In the genomic region with DNA sequence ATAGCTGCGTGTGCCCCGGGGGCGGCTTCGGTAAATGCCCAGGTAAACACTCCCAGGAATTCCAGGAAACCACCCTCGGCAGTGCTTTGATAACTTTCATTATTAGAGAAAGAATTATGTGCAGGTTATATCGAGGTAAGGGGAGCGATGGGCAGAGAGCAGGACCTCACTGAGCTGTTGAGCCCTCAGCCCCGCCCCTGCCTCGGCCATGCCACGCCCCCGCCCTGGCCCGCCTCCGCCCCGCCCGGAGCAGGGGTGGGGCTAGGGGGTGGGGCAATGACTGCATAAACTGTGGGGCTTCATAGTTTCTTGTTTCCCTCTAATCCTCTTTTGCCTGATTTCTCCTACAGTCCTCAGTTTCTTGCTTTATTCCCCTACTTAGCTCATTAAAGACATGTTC, we compare ENCODE assay signal across 38 mouse cellular contexts. TPM values are rescaled to one million over a fixed set of nuclear protein-coding genes. Genes with fewer than 3 reads are reported as not detected.
DNase-seq lines count a peak whose midpoint lies in the region; ATAC-seq and TF ChIP-seq lines count a peak whose summit lies in the region.
"Had no signal": no experiment of that assay in that cellular context is flagged by ENCODE, and none has a peak within 500 bp of the region (broad histone marks: within the 10 kb centered on the region; RNA-seq: fewer than 3 reads in every experiment).

No protein-coding gene starts in this region.

- 90% methylated on average over 15 of the region's 15 CpGs for WGBS in hindbrain, postnatal 0 days
- WGBS in hindbrain, embryonic 12.5 days = 93% methylated on average over 9 of the region's 15 CpGs
- 81% methylated on average over 15 of the region's 15 CpGs for WGBS in stomach, embryonic 16.5 days

- peaks cover 57% of the 10 kb centered on the region for H3K36me3 ChIP-seq in hindbrain, postnatal 0 days (ENCODE audit: insufficient read depth, low read length)
- H3K36me3 ChIP-seq in hindbrain, embryonic 12.5 days = peaks cover 78% of the 10 kb centered on the region
- H3K36me3 ChIP-seq in testis, adult 2 months (ENCODE audit: control insufficient read depth, insufficient read depth, low read length) = no peaks in the 10 kb centered on the region
- H3K36me3 ChIP-seq in stomach, embryonic 16.5 days (ENCODE audit: control insufficient read depth, insufficient read depth, low read length) = peaks cover 63% of the 10 kb centered on the region

- H3K27me3 ChIP-seq in hindbrain, postnatal 0 days (ENCODE audit: insufficient read depth, low read length) = no peaks in the 10 kb centered on the region
- no peaks in the 10 kb centered on the region for H3K27me3 ChIP-seq in hindbrain, embryonic 12.5 days
- no peaks in the 10 kb centered on the region for H3K27me3 ChIP-seq in testis, adult 2 months (ENCODE audit: control insufficient read depth, insufficient read depth, low read length)
- H3K27me3 ChIP-seq in stomach, embryonic 16.5 days (ENCODE audit: control insufficient read depth, insufficient read depth, low read length) = no peaks in the 10 kb centered on the region
- H3K27me3 ChIP-seq: embryonic facial prominence, embryonic 13.5 days; heart, embryonic 13.5 days; limb, embryonic 13.5 days; liver, embryonic 13.5 days had no signal

- no peak overlapping the region for H3K9ac ChIP-seq in hindbrain, postnatal 0 days (replicated peaks; ENCODE audit: low read length)
- H3K9ac ChIP-seq in hindbrain, embryonic 12.5 days = no peak overlapping the region
- H3K9ac ChIP-seq in stomach, embryonic 16.5 days (ENCODE audit: low read length) = no peak overlapping the region
- H3K9ac ChIP-seq: embryonic facial prominence, embryonic 13.5 days; heart, embryonic 13.5 days; limb, embryonic 13.5 days; liver, embryonic 13.5 days had no signal

- no peaks in the 10 kb centered on the region for H3K9me3 ChIP-seq in hindbrain, postnatal 0 days (ENCODE audit: low read length)
- H3K9me3 ChIP-seq in hindbrain, embryonic 12.5 days (replicated peaks) = no peaks in the 10 kb centered on the region
- 0 out of 2 replicates have a peak, but pooled peaks cover 4% of the 10 kb centered on the region for H3K9me3 ChIP-seq in stomach, embryonic 16.5 days (replicated peaks; ENCODE audit: control insufficient read depth, low read length)
- H3K9me3 ChIP-seq: embryonic facial prominence, embryonic 13.5 days; heart, embryonic 13.5 days; hindbrain, embryonic 10.5 days had no signal

- no peak overlapping the region for H3K4me3 ChIP-seq in hindbrain, postnatal 0 days (ENCODE audit: low read length)
- no peak overlapping the region for H3K4me3 ChIP-seq in hindbrain, embryonic 12.5 days
- peak overlapping the region; percentile 48 for H3K4me3 ChIP-seq in testis, adult 2 months (ENCODE audit: control insufficient read depth, low read depth, low read length)
- H3K4me3 ChIP-seq in stomach, embryonic 16.5 days (replicated peaks; ENCODE audit: low read length) = no peak overlapping the region
- H3K4me3 ChIP-seq: embryonic facial prominence, embryonic 13.5 days; forebrain, embryonic 10.5 days; heart, embryonic 13.5 days; hindbrain, embryonic 10.5 days; limb, embryonic 13.5 days; liver, embryonic 13.5 days had no signal

- no peak for TF ChIP-seq POLR2A in testis, adult 2 months (IDR thresholded peaks at IDR 0.05; ENCODE audit: control insufficient read depth, low read depth, low read length)

- H3K4me1 ChIP-seq in hindbrain, postnatal 0 days (ENCODE audit: insufficient read depth, low read length) = no peaks in the 10 kb centered on the region
- no peaks in the 10 kb centered on the region for H3K4me1 ChIP-seq in hindbrain, embryonic 12.5 days
- H3K4me1 ChIP-seq in testis, adult 2 months (ENCODE audit: control insufficient read depth, insufficient read depth, low read length) = no peaks in the 10 kb centered on the region
- no peaks in the 10 kb centered on the region for H3K4me1 ChIP-seq in stomach, embryonic 16.5 days (ENCODE audit: control insufficient read depth, insufficient read depth, low read length)
- H3K4me1 ChIP-seq: embryonic facial prominence, embryonic 13.5 days; forebrain, embryonic 10.5 days; heart, embryonic 13.5 days; hindbrain, embryonic 10.5 days; limb, embryonic 13.5 days; liver, embryonic 13.5 days had no signal

- ATAC-seq in hindbrain, postnatal 0 days = peak; percentile 49; the same call in 1 of the 2 replicates
- no peak for ATAC-seq in hindbrain, embryonic 12.5 days (ENCODE audit: low FRiP score)
- peak; percentile 50; the same call in 1 of the 2 replicates for ATAC-seq in stomach, embryonic 16.5 days (ENCODE audit: insufficient read depth, low FRiP score)
- ATAC-seq: CD4-positive, CD25-positive, alpha-beta regulatory T cell, adult 4 months; forebrain, embryonic 16.5 days; hindbrain, embryonic 16.5 days; midbrain, embryonic 16.5 days had no signal

- H3K27ac ChIP-seq in hindbrain, postnatal 0 days = no peak overlapping the region
- no peak overlapping the region for H3K27ac ChIP-seq in hindbrain, embryonic 12.5 days
- H3K27ac ChIP-seq in testis, adult 2 months (ENCODE audit: control insufficient read depth, insufficient read depth, low read depth, low read length) = no peak overlapping the region
- no peak overlapping the region for H3K27ac ChIP-seq in stomach, embryonic 16.5 days (ENCODE audit: low read length)
- H3K27ac ChIP-seq: embryonic facial prominence, embryonic 13.5 days; forebrain, embryonic 10.5 days; heart, embryonic 13.5 days; hindbrain, embryonic 10.5 days; limb, embryonic 13.5 days; liver, embryonic 13.5 days had no signal

- TF ChIP-seq CTCF in hindbrain, postnatal 0 days (IDR thresholded peaks at IDR 0.05; ENCODE audit: low read depth) = no peak
- no peak for TF ChIP-seq CTCF in testis, adult 2 months (IDR thresholded peaks at IDR 0.05; ENCODE audit: control insufficient read depth, insufficient read depth, insufficient replicate concordance, low read depth, low read length)

- no peak overlapping the region for H3K4me2 ChIP-seq in hindbrain, postnatal 0 days (ENCODE audit: low read depth, low read length)
- no peak overlapping the region for H3K4me2 ChIP-seq in hindbrain, embryonic 12.5 days (replicated peaks)
- H3K4me2 ChIP-seq in stomach, embryonic 16.5 days (ENCODE audit: low read depth, low read length) = no peak overlapping the region
- H3K4me2 ChIP-seq: embryonic facial prominence, embryonic 13.5 days; heart, embryonic 13.5 days; limb, embryonic 13.5 days; liver, embryonic 13.5 days had no signal

- no peak for DNase-seq in hindbrain, postnatal 0 days (ENCODE audit: low spot score)
- DNase-seq in testis, postnatal 14 days (ENCODE audit: low spot score) = no peak
- DNase-seq in adipocyte (ENCODE audit: low spot score) = no peak
- DNase-seq in urinary bladder, postnatal 4 days (ENCODE audit: low spot score in 2 of 2) = no peak
- DNase-seq: adrenal gland, postnatal 10 days; cerebellum, adult 11-12 months; cerebellum, postnatal 10 days; heart, postnatal 14 days; kidney, adult 11 months; kidney, postnatal 14 days; liver, embryonic 13.5 days; lung, adult 18-20 months; lung, postnatal 14 days; spleen, adult 18-20 months; thymus, adult 18-20 months; thymus, postnatal 25 days had no signal

RNA-seq across cellular contexts. Expression of a gene that starts 30.6 kb away (rescaled TPM):
- total RNA-seq in hindbrain, postnatal 0 days (2014; rRNA removed) = 0.16 and 1.7 TPM in 2 replicates
- 0.15 and 0.26 TPM in 2 replicates for polyA plus RNA-seq in hindbrain, postnatal 0 days (2015; fragmentation: Nextera tagmentation; extraction: Ambion mirVana)
- 0.22 TPM in 1 of 2 replicates, not detected in the other for polyA plus RNA-seq in hindbrain, embryonic 12.5 days (2016; fragmentation: Nextera tagmentation; extraction: Ambion mirVana)
- 4.5 and 4.8 TPM in 2 replicates for polyA plus RNA-seq in testis, adult 2 months (2012; rRNA removed)
- 0.46 and 0.72 TPM in 2 replicates for polyA plus RNA-seq in stomach, embryonic 16.5 days (2015; fragmentation: Nextera tagmentation; extraction: Ambion mirVana)
- total RNA-seq: common myeloid progenitor, adult 5-6 weeks; gastrocnemius, adult 8-10 months; gastrocnemius, postnatal 4 days; heart, adult 8-10 months; heart, postnatal 14 days; layer of hippocampus, adult 18-20 months; layer of hippocampus, postnatal 10 days; left cerebral cortex, adult 18-20 months; left cerebral cortex, postnatal 14 days; neutrophil, adult 5-6 weeks had no signal
- polyA plus RNA-seq: CD4-positive, CD25-positive, alpha-beta regulatory T cell, adult 4 months; embryonic facial prominence, embryonic 13.5 days; kidney, embryonic 14.5 days; liver, embryonic 13.5 days had no signal
